Mouse (Mus musculus): ENCODE data around the gene Hs2st1. TPM values are rescaled to one million over a fixed set of nuclear protein-coding genes. Genes with fewer than 3 reads are reported as not detected.

Hs2st1 gene
- polyA plus RNA-seq, 2 experiments: 1.7 to 2.5 TPM

- WGBS (ENCODE audit: insufficient replicate concordance): 82% methylated on average over 3 of the region's 3 CpGs
- H3K4me3 ChIP-seq (ENCODE audit: insufficient read depth in 1 of 2, low read depth in 2 of 2, low read length in 2 of 2): no peak overlapping the region
Measured at GRCm38 (mm10) chr3:144540805-144541204, 29.2 kb downstream of the Hs2st1 start.

GRCm38 (mm10) chr3:144539051-144539450, 30.9 kb downstream of the Hs2st1 start:
- H3K4me3 ChIP-seq (ENCODE audit: insufficient read depth in 1 of 2, low read depth in 2 of 2, low read length in 2 of 2): no peak overlapping the region
- ATAC-seq (ENCODE audit: insufficient read depth) (no peak), DNase-seq (ENCODE audit: low read depth in 3 of 3, low spot score in 3 of 3) (no peak)
- 63% methylated on average over 3 of the region's 3 CpGs for WGBS (ENCODE audit: insufficient replicate concordance)
- H3K4me1 ChIP-seq (replicated peaks; ENCODE audit: control insufficient read depth in 2 of 2, insufficient read depth in 2 of 2, low read length in 1 of 2): peaks cover 0 to 3% of the 10 kb centered on the region in 2 experiments; a peak in 2 of 4 replicates
- H3K9me3 ChIP-seq (ENCODE audit: control insufficient read depth, low read length): no peaks in the 10 kb centered on the region
- H3K4me2 ChIP-seq (ENCODE audit: low read depth): no peak overlapping the region
- no peak overlapping the region for H3K27ac ChIP-seq
- H3K9ac ChIP-seq (replicated peaks): no peak overlapping the region
- H3K27me3 ChIP-seq (ENCODE audit: control insufficient read depth, insufficient read depth, low read length): no peaks in the 10 kb centered on the region
- TF ChIP-seq CTCF (IDR thresholded peaks at IDR 0.05; ENCODE audit: low read depth): no peak
- no peak for TF ChIP-seq EP300 (IDR thresholded peaks at IDR 0.05; ENCODE audit: low read depth)
- no peaks in the 10 kb centered on the region for H3K36me3 ChIP-seq (replicated peaks; ENCODE audit: control insufficient read depth, insufficient read depth, low read depth)

More at GRCm38 (mm10) chr3:144540805-144541204, 29.2 kb downstream of the Hs2st1 start:
- DNase-seq (ENCODE audit: low read depth in 3 of 3, low spot score in 3 of 3): no peak
- no peak overlapping the region for H3K4me2 ChIP-seq (ENCODE audit: low read depth)
- H3K9ac ChIP-seq (replicated peaks): no peak overlapping the region
- TF ChIP-seq EP300 (IDR thresholded peaks at IDR 0.05; ENCODE audit: low read depth) (no peak), CTCF (IDR thresholded peaks at IDR 0.05; ENCODE audit: low read depth) (no peak)
- H3K36me3 ChIP-seq (replicated peaks; ENCODE audit: control insufficient read depth, insufficient read depth, low read depth): no peaks in the 10 kb centered on the region
- no peaks in the 10 kb centered on the region for H3K27me3 ChIP-seq (ENCODE audit: control insufficient read depth, insufficient read depth, low read length)
- peaks cover 0 to 3% of the 10 kb centered on the region in 2 experiments; a peak in 2 of 4 replicates for H3K4me1 ChIP-seq (replicated peaks; ENCODE audit: control insufficient read depth in 2 of 2, insufficient read depth in 2 of 2, low read length in 1 of 2)
- no peak overlapping the region for H3K27ac ChIP-seq
- no peak for ATAC-seq (ENCODE audit: insufficient read depth)
- no peaks in the 10 kb centered on the region for H3K9me3 ChIP-seq (ENCODE audit: control insufficient read depth, low read length)

- no peak overlapping the region for H3K27ac ChIP-seq
- H3K27me3 ChIP-seq (ENCODE audit: control insufficient read depth, insufficient read depth, low read length): no peaks in the 10 kb centered on the region
- no peaks in the 10 kb centered on the region for H3K9me3 ChIP-seq (ENCODE audit: control insufficient read depth, low read length)
- DNase-seq (ENCODE audit: low read depth in 3 of 3, low spot score in 3 of 3) (no peak), ATAC-seq (ENCODE audit: insufficient read depth) (peak; percentile 65)
- WGBS (ENCODE audit: insufficient replicate concordance): 68% methylated on average over 7 of the region's 7 CpGs
- H3K4me2 ChIP-seq (ENCODE audit: low read depth): no peak overlapping the region
- H3K4me3 ChIP-seq (ENCODE audit: insufficient read depth in 1 of 2, low read depth in 2 of 2, low read length in 2 of 2): no peak overlapping the region
- peaks cover 0 to 2% of the 10 kb centered on the region in 2 experiments; a peak in 2 of 4 replicates for H3K4me1 ChIP-seq (replicated peaks; ENCODE audit: control insufficient read depth in 2 of 2, insufficient read depth in 2 of 2, low read length in 1 of 2)
- TF ChIP-seq CTCF (IDR thresholded peaks at IDR 0.05; ENCODE audit: low read depth) (no peak), EP300 (IDR thresholded peaks at IDR 0.05; ENCODE audit: low read depth) (no peak)
- H3K36me3 ChIP-seq (replicated peaks; ENCODE audit: control insufficient read depth, insufficient read depth, low read depth): no peaks in the 10 kb centered on the region
- no peak overlapping the region for H3K9ac ChIP-seq (replicated peaks)
Measured at GRCm38 (mm10) chr3:144537078-144537855, 32.7 kb downstream of the Hs2st1 start.

DNA sequence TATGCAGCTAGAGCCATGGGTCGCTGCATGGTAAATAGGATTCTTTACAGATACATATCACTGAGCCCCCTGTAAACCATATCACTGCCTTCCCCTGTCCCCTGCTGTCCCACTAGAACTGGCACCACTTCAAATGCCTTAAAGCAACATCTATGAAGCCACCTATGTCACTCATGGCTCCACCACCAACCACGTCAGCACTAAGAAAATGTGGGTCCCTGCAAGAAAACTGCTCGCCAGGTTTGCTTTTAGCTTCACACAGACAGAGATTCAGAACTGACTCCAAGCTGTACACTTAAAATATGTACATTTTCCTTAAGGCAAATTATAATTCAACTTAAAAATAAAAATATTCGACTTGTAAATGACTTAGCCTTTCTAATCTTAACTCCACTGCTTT, 34.9 kb downstream of the Hs2st1 start:
- ATAC-seq (ENCODE audit: insufficient read depth): no peak
- WGBS (ENCODE audit: insufficient replicate concordance): 69% methylated on average over 4 of the region's 4 CpGs

GRCm38 (mm10) chr3:144531023-144531422, 39.0 kb downstream of the Hs2st1 start:
- TF ChIP-seq EP300 (IDR thresholded peaks at IDR 0.05; ENCODE audit: low read depth) (no peak), CTCF (IDR thresholded peaks at IDR 0.05; ENCODE audit: low read depth) (no peak)
- no peak for DNase-seq (ENCODE audit: low read depth in 3 of 3, low spot score in 3 of 3)
- Histone ChIP-seq H3K27ac (no peak overlapping the region), H3K4me3 (ENCODE audit: insufficient read depth in 1 of 2, low read depth in 2 of 2, low read length in 2 of 2) (no peak overlapping the region), H3K9me3 (ENCODE audit: control insufficient read depth, low read length) (no peaks in the 10 kb centered on the region), H3K27me3 (ENCODE audit: control insufficient read depth, insufficient read depth, low read length) (no peaks in the 10 kb centered on the region), H3K9ac (replicated peaks) (no peak overlapping the region), H3K36me3 (replicated peaks; ENCODE audit: control insufficient read depth, insufficient read depth, low read depth) (no peaks in the 10 kb centered on the region), H3K4me1 (replicated peaks; ENCODE audit: control insufficient read depth in 2 of 2, insufficient read depth in 2 of 2, low read length in 1 of 2) (no peaks in the 10 kb centered on the region), H3K4me2 (ENCODE audit: low read depth) (no peak overlapping the region)
- ATAC-seq (ENCODE audit: insufficient read depth): no peak
- WGBS (ENCODE audit: insufficient replicate concordance): 55% methylated on average over 5 of the region's 5 CpGs

More for the DNA sequence above, 34.9 kb downstream of the Hs2st1 start:
- Histone ChIP-seq H3K4me2 (ENCODE audit: low read depth) (no peak overlapping the region), H3K27ac (no peak overlapping the region), H3K36me3 (replicated peaks; ENCODE audit: control insufficient read depth, insufficient read depth, low read depth) (no peaks in the 10 kb centered on the region), H3K27me3 (ENCODE audit: control insufficient read depth, insufficient read depth, low read length) (no peaks in the 10 kb centered on the region), H3K9me3 (ENCODE audit: control insufficient read depth, low read length) (no peaks in the 10 kb centered on the region), H3K4me1 (replicated peaks; ENCODE audit: control insufficient read depth in 2 of 2, insufficient read depth in 2 of 2, low read length in 1 of 2) (no peaks in the 10 kb centered on the region; a peak in 1 of 4 replicates), H3K9ac (replicated peaks) (no peak overlapping the region), H3K4me3 (ENCODE audit: insufficient read depth in 1 of 2, low read depth in 2 of 2, low read length in 2 of 2) (no peak overlapping the region)
- DNase-seq (ENCODE audit: low read depth in 3 of 3, low spot score in 3 of 3): no peak
- TF ChIP-seq EP300 (IDR thresholded peaks at IDR 0.05; ENCODE audit: low read depth): no peak
- no peak for TF ChIP-seq CTCF (IDR thresholded peaks at IDR 0.05; ENCODE audit: low read depth)
